Mouse (Mus musculus): Measurements from ENCODE around the gene Ccdc141.
"Not testable (repeated sequence)": the region's sequence is repeated elsewhere in the genome, so short reads cannot be mapped to it uniquely, and the experiment has no call there.

The Ccdc141 gene

DNA sequence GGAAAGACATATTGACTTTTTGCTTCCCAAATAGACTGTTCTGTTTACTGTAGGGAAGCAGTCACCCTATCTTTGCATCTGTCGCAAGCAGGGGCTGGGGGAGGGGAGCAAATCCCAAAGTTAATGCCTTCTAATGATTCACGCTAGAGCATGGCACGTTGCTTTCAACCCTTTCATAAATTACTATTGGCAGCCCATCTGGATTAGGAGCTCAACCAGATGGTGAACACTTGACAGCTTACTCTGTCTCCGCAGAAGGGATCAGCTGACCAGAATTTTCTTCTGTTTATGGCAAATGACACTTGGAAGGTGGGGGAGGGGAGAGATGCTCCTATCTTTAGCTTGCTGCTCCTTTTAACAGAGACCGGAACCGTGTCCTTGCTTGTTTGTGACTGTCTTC lies 105.1 kb downstream of the Ccdc141 start:
- DNase-seq (ENCODE audit: low read depth, low spot score): peak; percentile 52

DNA sequence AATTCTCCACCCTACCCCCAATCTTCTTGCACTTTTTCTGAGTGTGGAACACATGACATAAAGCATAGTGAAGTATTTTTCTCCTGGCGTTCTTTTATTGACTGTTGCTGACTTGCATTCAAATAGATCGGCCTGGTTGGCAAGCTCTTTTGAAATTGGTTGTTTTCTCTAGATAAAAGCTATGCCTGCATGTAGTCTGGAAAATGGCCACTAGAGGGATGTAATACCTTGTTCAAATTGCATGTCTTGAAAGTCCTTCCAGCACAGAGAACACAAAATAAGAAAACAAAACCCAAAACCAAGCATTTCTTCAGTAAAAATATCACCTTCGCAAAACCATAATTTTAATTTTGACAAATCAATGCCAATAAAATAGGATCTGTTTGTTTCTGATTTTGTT lies 108.6 kb downstream of the Ccdc141 start:
- peak; percentile 60 for DNase-seq (ENCODE audit: low read depth, low spot score)

DNA sequence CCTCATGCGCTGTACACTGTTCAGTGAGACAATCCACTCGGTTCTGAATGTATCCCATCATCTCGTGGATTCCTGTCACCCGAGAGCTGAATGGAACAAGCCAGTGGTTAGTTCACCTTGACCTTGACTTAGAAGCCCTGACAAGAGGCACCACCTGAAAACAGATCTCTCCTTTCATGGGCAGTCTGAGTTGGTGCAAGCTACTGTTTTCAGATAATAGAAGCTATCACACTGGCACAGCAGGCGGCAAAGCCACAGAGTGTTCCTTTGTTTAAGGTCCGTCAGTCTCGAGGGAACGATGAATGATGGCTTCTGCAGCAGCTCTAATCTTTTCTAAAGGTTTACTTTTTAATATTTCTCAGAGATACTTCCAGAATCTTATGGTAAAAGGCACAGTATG lies 110.8 kb downstream of the Ccdc141 start:
- no peak for DNase-seq (ENCODE audit: low read depth, low spot score)

DNA sequence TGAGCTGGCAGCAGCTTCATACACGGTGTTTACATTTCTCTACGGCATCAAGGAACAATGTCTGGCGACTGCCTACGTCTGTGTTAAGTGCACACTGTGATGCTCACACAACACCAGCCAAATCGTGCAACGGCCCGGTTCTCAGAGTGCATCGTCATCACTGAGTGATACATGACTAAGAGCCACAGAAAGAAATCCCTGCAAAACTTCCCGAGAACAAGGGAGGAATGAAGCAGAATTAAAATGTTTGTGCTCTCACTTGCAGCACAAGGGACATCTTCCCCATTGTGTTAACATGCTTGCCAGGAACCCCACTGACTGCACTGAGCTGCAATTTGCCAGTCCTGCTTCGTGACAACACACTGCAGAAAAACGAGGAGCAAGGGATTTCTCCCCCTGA lies 114.1 kb downstream of the Ccdc141 start:
- no peak for DNase-seq (ENCODE audit: low read depth, low spot score)

DNA sequence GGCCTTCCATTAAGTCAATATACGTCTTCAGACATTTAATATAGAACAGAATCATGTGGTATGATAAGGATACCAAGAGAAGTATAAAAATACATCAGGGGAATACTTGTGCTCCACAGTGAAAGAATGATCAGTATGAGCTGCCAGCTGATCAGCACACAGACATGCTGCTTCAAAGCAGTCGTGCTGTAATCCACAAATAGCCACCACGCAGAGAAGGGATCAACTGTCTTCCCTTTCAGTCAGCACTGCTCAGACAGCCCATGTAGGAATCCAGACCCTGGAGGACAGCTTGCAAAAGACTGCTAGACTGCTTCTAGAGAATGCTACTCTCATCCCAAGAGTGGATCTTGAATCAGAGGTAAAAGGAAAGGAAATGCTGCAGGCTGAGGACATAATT lies 127.5 kb downstream of the Ccdc141 start:
- no peak for DNase-seq (ENCODE audit: low read depth, low spot score)

DNA sequence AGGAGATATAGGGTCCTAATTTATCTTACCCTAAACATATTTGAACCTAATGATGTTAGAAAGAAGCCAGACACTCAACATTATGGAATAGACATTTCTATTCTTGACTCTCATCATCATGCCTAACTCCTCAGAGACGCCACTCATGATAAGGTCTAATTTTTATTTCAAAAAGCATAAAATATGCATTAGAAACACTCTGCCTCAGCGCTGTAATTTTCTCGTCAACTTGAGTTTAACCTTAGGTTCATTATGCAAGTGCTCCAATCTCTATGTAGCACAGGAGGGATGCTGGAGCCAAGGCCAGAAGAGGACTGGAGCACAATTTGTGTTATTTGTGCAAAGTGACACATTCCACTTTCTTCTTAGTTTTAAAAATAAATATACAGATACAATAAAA lies 130.8 kb downstream of the Ccdc141 start:
- DNase-seq (ENCODE audit: low read depth, low spot score): no peak

DNA sequence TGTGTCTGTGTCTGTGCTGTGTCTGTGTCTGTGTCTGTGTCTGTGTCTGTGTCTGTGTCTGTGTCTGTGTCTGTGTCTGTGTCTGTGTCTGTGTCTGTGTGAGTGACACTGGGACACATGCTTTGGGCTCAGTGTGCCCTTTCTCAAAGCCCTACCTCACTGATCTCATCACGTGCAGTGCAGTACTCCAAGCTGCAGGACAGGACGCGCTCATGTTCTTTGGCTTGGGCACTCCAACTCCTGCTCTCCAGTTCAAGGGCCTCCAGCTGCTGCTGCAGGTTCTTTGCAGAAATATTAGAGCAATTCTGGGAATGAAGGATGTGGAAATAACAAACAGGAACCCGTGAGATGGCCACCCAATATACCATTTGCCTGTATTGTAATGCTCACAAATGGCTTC lies 131.2 kb downstream of the Ccdc141 start:
- DNase-seq (ENCODE audit: low read depth, low spot score): no peak

DNA sequence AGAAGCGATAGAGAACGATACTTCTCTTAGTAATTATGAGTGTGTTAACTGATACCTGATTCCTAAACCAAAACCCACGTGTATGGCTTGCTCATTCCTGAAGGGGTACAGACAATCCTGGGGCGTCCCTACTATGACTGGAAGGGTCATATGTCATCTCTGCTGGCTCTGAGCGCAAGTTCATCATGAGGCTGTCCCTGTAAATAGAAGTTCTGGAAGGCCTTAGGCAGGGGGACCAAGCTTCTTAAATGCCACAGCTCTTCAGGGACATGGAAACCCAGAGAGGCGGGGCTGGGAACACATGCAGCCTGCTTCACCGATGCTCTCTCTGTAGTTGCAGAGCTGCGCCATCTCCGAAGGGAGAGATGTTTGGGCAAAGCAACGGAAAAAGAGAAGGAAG lies 133.2 kb downstream of the Ccdc141 start:
- DNase-seq (ENCODE audit: low read depth, low spot score): no peak

DNA sequence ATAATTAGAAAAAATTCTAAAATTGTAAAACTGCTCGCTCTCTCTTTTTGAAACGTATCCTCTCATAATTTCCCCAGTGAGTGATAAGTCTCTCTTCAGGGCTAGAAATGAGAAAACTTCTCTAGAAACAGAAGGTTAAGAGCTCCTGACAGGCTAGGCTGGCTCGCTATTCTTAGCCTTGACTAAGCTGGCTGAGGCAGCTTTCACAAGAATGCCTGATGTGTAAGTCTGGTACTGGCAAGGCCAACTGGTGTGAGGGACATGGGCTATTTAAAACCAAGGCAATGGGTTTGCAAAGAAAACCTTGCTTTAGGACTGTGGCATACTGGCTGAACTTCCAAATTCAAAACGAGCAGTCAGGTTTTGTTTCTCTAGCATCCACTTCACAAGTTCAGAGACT lies 136.3 kb downstream of the Ccdc141 start:
- no peak for DNase-seq (ENCODE audit: low read depth, low spot score)

DNA sequence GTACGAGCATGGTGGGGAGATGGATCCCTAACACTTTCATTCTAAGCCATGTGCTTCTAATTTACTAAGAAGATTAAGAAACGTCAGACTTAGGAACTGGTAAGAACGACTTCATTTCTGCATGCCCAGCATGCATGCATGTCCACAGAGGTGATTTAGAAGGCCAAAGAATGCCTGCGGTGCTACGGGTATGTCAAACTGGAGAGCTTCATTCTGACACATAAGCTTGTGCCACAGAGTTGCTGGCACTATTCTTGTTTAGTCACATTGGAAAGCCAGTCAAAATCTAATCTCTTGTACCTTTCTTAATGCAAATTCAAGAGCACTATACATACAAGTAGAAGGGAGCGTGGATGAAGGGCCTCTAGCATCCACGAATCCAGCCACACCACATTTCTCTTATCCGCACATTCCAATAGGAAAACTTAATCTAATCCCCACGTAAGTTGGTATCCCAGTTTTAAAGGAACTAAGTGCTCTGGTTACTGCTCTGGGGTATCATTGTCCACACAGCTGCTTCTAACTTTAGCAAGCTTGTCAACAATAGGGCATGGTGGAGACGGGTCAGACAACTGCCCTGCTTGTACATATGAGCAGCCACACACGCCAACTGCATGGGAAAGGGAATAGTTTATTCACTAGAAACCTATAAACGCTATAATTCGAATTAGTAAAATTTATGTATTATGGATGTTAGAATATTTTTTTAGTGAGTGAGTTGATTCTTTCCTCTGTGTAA lies 136.9 kb downstream of the Ccdc141 start:
- DNase-seq (ENCODE audit: low read depth, low spot score): no peak

DNA sequence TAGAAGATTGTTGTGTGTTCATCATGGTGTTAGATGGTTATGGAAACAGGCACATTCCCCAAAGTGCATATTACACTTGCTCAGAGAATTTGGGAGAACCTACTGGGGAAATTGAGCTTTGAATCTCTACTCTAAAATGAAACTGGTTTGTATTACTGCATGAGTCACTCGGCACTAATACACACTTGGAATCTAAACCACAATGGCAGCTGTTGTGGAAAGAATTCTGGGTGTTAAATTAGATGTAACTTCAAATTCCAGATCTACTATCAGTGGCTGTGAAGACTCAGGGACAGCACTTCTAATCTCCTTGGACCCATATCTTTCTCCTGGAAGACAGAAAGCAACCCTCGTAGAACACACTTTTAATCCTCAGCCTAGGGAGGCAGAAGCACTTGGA lies 149.8 kb downstream of the Ccdc141 start:
- no peak for DNase-seq (ENCODE audit: low read depth, low spot score)

DNA sequence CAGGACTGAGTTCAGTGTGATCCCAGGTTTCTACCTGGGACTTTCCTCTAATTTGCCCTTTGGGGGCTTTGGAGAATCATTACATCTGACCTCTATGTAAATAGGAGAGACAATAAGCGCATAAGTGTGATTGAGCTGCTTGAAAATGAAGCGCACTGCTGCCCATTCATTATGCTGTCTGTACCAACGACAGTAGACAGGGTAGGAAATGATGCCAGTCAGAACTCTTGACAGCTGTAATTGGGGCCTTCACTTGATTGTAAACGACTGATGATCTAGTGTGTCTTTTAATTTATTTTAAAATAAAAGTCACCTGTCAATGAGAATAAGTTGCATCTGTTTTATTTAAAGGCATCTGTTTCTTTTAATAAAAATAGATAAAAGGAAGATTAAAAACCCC lies 152.7 kb downstream of the Ccdc141 start:
- DNase-seq (ENCODE audit: low read depth, low spot score): no peak

DNA sequence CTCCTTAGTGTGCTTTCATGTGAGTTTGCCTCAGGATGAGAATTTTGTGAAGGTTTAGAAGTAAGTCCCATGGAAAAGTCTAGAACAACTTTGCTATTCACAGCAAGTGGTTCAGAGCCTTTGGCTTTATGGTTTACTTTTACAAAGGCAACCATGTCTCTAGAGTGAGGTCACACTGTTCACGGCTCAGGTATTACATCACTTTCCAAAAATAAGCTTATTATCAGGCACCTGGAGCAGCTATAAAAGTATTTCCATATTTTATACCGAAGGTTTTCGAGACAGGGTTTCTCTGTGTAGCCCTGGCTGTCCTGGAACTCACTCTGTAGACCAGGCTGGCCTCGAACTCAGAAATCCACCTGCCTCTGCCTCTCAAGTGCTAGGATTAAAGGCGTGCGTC lies 157.0 kb downstream of the Ccdc141 start:
- DNase-seq (ENCODE audit: low read depth, low spot score): not testable (repeated sequence)

DNA sequence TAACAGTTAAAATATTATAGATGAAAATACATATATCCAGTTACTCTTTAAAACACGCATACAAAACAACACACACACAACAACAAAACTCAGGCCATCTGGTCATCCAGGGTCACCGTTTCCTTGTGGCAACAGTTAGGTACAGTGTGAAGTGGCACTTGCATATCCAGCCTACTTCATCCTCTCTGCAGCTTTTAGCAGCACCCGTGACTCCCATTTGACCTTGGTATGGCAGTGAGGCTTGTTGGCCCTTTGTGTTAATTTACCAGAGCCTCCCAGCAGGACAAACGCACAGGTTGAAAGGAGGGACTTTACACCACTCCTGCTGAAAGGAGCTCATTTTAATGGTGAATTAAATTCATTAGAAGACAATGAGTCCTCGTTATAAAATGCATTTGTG lies 158.5 kb downstream of the Ccdc141 start:
- no peak for DNase-seq (ENCODE audit: low read depth, low spot score)

DNA sequence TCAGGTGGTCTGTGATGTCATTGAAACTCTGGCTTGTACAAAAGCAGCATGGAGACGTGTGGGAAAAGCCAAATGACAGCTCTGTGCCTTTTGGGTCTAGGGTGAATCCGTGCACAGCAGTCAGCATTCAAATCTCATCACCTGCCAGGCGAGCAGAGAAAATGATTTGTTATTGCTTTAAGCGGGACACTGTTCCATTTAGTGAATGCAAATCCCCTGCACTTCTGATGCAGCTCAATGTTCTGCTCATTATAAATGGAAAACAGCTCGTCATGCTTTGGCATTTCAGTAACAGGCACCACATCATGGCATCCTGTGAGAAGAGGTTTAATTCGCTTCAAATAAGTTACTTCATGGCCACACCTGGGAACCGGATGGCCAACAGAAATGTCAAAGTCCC lies 163.4 kb downstream of the Ccdc141 start:
- DNase-seq (ENCODE audit: low read depth, low spot score): no peak

DNA sequence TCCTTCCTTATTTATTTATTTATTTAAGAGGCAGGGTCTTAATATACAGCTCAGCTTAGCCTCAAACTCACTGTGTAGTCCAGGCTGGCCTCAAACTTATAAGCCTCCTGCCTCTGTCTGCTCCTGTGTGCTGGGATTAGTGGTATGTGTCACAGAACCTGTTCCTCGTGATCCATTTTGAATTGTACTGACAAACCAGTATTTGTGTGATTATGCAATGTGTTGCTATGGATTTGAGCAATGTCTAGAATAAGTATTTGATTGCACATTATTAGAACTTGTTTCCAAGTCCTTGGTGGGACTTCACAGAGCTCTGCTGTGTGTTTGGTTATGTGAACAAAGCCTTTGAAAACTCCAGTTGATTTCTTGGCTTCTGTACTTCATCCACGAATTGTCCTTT lies 167.3 kb downstream of the Ccdc141 start:
- DNase-seq (ENCODE audit: low read depth, low spot score): no peak

DNA sequence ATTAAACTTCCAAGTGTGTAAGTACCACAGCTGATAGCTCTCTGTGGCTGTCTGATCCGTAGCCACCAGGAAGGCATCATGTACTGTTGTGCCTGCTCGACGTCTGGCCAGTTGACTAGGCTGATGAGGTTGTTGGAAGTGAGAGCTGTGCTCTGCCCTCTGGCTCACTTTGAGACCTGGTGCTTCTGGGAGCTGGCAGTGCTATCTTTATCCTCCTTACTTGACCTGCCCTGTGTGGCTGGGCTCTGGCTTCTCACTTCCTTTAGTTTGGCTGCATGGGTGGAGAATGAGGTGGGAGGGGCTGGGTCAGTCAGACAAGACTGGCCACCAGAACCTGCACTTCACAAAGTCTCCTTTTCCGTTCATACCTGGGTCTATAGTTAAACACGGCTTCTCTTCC lies 172.1 kb downstream of the Ccdc141 start:
- DNase-seq (ENCODE audit: low read depth, low spot score): no peak

DNA sequence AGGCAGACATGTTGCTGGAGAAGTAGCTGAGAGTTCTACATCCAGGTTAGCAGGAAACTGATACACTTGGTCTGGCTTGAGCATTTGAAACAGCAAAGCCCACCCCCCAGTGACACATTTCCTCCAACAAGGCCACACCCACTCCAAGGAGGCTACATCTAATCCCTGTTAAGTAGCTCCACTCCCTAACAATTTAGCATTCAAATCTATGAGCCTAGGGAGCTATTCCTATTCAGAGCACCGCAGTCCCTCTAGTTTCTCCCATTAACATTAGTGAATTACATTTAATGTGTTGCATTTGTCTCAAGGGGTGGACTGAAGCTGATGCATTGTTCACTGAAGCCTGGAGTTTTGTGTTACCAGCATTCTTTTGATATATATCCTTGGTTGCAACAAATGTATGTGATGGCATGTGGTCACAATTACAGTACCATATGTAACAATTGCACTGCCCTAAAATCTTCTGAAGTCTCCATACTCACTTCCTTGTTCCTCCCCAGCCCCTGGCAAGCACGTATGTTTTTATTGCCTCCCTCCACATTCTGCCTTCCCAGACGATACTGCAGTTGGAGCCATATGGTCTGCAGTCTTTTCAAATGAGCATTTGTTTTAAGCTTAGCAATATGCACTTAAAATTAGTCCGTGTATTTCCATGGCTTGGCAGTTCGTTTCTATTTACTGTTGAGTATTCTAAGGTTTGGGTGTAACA lies 177.8 kb downstream of the Ccdc141 start:
- peak; percentile 51 for DNase-seq (ENCODE audit: low read depth, low spot score)

DNA sequence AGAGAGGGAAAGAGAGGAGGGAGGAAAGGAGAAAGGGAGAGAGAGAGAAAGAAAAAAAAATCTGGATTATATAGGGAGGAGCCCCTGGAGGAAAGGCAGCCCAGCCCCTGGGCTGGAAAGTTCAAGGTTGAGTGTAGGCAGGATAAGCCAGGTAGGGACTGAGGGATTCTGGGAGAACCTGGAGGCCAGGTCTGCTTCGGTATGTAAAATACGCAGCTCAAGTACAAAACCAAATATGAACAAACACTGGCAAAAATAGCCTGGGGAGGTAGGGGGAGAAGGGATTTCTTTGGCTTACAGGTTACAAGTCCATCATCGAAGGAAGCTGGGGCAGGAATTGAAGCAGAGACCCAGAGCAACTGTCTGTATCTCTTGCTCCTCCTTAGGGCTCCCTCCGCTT lies 183.1 kb downstream of the Ccdc141 start:
- no peak for DNase-seq (ENCODE audit: low read depth, low spot score)

DNA sequence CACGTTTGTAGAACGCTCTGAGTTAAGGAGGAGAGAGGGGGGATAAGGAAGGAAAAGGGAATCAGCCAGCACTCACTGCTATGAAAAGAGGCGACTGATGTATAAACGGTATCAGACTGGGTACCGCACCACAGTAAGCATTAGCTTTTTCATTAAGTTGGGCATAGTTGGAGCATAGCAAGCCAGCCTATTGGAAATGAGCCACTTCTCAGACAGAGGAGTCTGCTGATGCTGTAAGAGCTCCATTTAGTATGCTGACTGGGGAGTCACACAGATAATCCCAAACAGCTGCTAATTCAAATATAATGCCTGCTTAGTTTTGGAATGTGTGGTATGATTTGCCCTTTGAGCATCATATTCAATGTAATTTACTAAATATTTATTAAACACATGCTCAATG lies 186.1 kb downstream of the Ccdc141 start:
- DNase-seq (ENCODE audit: low read depth, low spot score): no peak

DNA sequence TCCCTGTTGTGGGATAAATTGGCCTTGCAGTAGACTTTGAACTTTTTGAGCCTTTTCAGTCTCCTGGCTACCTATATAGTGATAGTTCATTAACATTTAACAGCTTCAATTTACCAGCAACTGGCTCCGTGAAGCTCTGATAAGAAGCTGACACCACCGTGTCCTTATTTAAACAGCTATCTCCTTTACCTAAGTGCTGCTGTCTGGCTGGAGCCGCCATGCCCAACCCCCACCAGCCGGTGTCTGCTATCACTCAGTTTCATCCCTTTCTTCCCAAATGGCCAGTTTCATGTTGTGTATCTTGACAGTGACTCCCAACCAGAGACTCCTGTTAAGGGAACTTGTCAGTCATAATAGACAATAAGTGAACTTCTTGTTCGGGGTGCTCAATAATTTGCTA lies 186.8 kb downstream of the Ccdc141 start:
- DNase-seq (ENCODE audit: low read depth, low spot score): no peak

DNA sequence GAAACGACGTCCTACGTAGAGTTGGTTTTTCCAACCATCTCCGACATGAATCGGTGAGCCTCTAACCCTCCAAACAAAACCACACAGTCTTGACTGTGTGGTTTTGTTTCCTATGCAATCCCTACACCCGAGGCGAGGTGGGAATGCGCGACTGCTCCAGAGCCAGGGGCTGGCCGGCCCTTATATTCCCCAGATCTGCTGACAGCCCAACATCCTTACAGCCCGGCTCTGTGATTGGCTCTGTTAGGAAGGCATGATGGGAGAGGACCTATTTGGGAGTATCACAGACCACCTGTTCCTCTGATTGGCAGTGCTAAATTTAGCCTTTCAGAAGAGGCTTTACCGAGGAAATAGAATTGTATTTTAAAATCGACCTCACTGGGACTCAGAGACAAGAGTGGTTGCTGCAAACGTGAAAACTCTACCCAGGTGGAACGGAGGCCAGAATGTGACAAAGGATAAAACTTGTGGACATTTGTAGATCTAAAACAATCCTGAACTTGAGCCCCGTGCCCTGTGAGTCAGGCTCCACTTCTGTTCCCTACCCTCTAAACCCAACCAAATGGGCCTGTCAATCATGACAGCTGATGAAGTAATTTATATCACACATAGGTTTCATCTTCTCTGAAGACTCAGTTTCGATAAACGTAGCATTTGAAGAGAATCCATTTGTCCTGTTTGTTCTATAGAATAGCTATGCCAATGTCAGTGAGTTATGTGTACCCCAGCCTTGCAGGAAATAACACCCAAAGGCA lies 187.9 kb downstream of the Ccdc141 start, which contains the start of gene Ttn:
Gene Ttn (minus strand): TSS at position 157 of the 755 bp plus-strand sequence.
- no peak for DNase-seq (ENCODE audit: low read depth, low spot score)

DNA sequence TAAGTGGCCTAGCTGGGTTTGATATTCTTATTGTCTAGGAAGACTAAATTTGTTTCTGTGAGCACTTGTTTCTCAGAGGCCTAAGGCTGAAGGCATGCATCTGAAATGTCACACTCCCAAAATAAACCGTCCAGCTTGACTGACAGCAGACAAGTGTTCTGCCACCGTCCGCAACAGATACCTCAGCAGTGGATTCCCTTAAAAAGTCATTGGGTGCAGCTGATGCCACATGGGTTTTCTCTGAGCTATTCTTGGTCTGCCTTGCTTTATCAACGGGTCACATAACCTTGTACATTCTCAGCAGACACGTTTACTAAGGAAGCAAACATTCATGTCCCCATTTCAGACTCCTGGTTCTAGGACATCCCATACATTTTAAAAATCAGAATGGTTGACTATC lies 188.7 kb downstream of the Ccdc141 start:
- no peak for DNase-seq (ENCODE audit: low read depth, low spot score)

Data from brain, embryonic 18.5 days (tissue).